Mouse (Mus musculus) frontal cortex, adult 2 months (tissue): ENCODE measurements around the gene Dbnl. TPM values are rescaled to one million over a fixed set of nuclear protein-coding genes. Genes with fewer than 3 reads are reported as not detected.

ENCODE experiments used
- DNase-seq, 2 experiments: peaks; one replicate each; pipeline ENCODE4 v3.0.0; 2022; ENCODE audit warnings: low spot score in 1 of 2; ENCODE audit errors: extremely low spot score in 1 of 2
- polyA plus RNA-seq: library from polyadenylated mRNA; depleted of rRNA; stranded (reverse); fragments of >200 nt; gene quantifications from 2 replicates; pipeline ENCODE4 v1.2.3, GENCODE M21; 2012; rRNA removed

The Dbnl gene
- polyA plus RNA-seq, 1 experiment: 85.2 TPM

DNA sequence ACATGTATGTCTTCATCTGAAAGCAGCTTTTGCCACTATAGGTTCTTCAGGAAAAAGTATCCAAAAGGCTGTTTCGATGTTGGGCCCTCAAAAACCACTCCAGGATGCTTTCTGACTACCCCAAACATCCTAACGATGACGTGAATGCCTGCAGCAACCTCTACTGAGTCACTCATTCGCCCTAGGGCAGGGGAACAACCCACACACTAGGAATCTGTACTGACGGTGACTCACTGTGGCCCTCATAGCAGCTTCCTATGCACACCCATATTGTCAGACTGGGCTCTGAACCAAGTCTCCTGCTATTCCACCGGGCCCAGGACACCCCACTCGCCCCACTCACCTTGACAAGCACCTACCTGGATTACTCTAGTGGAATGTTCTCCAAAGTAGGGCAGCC, 46.8 kb downstream of the Dbnl start:
- DNase-seq: peak in 1 of 2 experiments; percentile 19

DNA sequence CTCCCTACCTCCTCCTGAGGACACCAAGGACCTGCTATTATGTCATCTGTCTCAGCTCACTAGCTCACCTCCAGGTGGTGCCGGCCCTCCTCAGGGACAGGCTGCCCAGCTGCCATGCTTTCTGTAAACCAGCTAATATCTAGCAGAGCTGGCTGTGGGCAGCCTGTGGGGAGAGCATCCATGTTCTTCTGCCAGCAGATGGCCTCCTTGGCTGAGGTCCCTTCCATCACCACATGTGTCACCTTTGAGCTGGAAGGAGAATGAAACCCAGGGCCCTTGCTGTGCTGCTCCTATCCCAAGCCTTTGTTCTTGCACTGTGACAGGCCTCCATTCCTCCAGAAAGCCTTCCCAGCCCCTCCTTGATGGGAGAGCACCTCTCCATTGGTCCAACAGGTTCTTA, 47.8 kb downstream of the Dbnl start:
- no peak for DNase-seq

DNA sequence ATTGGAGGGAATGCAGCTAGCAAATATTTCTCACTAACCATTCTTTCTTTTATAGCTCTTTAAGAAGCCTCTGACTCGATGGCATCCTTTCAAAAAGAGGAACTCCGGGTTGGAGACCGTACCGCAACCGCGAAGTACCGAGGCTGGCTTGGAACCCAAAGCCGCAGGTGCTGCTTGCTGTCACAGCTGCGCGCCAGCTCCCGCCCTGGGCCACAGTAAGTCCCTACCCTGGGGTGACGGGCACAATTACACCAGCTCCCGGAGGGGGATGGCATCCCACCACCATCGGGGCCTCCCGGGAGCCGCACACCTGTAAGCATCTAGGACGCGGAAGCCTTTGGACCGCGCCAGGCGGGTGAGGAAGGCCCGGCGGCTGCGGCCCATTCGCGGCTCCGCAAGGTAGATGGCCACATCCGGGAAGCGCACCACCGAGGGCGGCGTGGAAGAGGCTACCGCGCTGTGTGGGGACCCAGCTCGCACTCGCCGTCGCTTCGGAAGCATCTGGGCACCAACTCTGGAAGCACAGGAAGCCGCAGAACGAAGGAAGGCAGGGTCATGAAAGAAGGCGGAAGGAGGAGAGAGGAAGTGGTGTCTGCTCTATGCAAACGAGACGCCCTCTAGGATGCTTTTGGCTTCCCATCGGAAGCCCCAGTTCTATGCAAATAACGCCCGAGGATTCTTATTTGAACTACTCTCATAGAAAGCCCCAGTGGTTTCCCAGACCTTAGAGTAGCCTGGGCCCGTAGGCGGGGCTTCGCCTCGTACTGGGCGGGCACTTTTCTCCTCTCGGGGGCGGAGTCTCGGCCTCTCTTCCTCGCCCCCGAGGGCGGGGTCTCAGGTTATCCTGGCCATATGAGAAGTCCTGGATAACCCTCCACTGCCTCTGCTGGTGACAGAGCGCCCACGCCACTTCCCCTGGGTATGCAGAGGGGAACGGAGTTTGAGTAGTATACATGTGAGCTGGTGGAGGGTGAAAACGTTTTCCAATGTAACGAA, 49.3 kb downstream of the Dbnl start, which contains the start of gene Polm:
Polm (minus strand) TSS at position 766 of the 996 bp plus-strand sequence.
- peak; percentile 69 to 87 for DNase-seq

DNA sequence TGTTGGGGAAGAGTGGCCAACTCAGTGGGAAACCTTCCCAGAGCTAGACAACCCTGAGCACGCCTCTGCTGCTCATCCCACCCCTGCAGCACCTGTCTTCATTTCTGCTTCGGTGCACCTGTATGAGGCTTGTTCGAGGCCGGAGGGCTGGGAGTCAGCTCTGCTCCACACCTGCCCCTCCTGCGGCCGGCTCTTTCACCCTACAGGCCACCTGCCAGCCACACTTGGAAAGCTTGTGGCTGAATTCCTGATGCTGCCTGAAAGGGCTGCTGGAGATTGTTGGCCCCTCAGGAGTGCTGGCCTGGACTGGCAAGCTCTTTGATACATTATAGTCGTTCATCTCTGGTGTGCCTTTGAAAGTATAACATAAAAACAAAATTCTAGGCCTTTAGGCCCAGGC, 52.1 kb downstream of the Dbnl start:
- DNase-seq: no peak

DNA sequence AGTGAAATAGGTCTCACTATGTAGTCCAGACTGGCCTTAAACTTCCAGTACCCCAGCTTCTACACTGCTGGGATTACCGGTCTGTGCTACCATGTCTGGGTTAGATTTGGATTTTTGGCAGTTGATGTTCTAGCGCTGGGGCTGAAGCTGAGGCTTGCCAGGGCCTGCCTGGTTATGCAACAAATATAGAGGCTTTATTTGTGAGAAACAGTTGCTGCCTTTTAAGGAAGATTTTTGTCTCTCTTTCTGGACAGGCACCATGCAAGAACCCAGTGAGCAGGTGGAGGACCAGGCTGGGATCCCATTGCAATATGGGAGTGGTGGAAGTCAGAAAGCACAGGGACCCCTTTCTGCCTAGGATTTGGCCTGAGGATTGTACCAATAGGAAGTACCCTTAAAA, 53.5 kb downstream of the Dbnl start:
- no peak for DNase-seq

DNA sequence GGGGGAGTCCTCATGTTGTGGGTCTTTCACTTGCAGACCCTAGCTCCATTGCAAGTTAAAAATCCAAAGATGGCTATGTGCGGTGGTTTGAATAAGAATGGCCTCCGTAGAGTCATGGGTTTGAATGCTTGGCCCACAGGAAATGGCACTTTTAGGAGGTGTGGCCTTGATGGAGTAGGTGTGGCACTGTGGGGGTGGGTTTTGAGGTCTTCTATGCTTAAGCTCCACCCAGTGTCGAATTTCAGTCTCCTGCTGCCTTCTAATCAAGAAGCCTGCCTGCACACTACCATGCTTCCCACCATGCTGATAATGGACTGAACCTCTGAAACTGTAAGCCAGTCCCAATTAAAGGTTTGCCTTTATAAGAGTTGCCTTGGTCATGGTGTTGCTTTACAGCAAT, 54.8 kb downstream of the Dbnl start:
- no peak for DNase-seq

DNA sequence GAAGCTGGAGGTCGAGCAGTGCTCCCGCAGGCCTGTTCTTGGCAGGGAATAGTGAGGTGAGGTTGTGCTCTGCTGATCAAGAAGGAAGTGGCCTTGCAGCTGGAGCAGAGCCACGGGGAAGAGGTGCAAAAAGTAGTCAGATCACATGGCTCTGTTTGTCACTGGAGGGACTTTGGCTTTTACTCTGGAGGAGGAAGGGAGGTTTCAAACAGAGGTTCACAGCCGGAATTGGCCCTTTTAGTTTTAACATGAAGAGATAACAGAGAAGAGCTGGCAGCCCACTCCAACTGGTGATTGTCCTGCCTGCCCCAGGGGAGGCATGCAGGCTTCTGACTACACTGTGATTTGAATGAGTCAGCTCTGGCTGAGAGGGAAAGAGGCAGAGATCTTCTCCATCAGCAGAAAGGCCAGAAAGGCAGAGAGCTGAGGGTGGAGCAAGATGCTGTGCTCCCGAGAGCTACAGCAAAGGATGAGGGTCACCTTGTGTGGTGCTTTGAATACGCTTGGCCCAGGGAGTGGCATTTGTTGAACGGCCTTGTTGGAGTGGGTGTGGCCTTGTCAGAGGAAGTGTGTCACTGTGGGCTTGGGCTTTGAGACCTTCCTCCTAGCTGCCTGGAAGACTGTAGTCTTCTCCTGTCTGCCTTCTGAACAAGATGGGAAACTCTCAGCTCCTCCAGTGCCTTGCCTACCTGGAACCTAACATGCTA, 58.5 kb downstream of the Dbnl start:
- DNase-seq: no peak

DNA sequence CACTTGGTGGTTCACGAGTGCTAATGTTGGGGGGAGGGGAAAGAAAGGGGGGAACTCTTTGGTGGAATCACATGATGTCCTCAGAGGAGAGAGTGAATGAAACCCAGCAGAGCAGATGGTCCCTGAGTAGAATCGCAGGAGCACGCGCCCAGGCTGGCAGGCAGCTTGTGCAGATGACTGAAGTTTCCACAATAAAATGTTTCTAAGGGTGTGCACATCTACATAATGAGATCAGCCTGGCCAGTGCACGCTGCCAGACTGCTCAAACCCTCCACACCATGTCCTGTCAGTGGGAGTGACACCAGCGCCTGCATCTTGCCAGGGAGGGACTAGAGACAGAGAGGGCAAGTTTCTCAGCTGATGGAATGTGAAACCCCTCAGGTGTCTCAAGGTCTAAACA, 60.5 kb downstream of the Dbnl start:
- peak; percentile 41 to 61 for DNase-seq

DNA sequence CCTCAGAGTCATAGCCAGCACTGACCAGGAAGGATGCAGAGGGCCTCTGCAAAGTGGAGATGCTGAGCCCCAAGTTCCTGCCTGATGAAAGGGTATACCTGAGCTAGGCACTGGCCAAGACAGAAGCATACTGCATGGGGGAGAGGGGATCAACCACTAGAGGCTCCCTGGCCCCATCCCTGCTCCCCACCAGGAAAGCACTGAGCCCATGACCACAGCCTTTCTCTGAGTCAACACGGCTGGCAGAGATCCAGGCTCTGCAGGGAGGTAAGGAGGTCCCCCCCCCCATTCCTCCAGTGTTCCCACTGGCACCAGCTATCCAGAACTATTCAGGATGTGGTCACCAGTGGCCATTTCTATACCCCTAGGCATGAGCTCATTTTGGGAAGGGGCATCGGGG, 61.0 kb downstream of the Dbnl start:
- no peak for DNase-seq

DNA sequence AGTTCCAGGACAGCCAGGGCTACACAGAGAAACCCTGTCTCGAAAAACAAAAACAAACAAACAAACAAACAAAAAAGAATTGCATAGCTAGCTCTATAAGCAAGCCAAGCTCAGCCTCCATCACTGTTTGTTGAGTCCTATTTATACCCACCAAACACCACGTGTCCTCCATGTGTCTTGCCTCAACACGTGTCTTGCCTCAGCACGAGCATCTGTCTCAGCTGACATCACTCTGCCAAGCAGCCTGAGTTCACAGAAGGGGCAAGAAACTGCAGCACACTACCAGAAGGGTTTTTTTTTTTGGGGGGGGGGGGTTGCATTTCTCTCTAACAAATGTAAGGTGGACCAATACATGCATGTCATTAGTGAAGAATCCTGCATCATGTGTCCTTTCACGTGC, 62.2 kb downstream of the Dbnl start:
- DNase-seq: no peak

Other genes with a start within 250 kb of the Dbnl start
- gene Ccdc117, start 246.3 kb upstream of the Dbnl start, polyA plus RNA-seq: 10.8 and 11.1 TPM in 2 replicates
- not detected in 2 replicates for gene Ankrd36, start 218.8 kb upstream of the Dbnl start, polyA plus RNA-seq
- 95.5 and 98.3 TPM in 2 replicates for gene Mrps24, start 72.8 kb upstream of the Dbnl start, polyA plus RNA-seq
- 33.8 and 34.4 TPM in 2 replicates for gene Urgcp, start 26.1 kb upstream of the Dbnl start, polyA plus RNA-seq
- gene Pgam2, start 15.2 kb downstream of the Dbnl start, polyA plus RNA-seq: 9.4 and 11.0 TPM in 2 replicates
- gene Polm, start 49.5 kb downstream of the Dbnl start, polyA plus RNA-seq: 10.8 and 15.9 TPM in 2 replicates
- 15.8 and 20.3 TPM in 2 replicates for gene Aebp1, start 73.5 kb downstream of the Dbnl start, polyA plus RNA-seq
- 28.1 and 28.8 TPM in 2 replicates for gene Pold2, start 89.8 kb downstream of the Dbnl start, polyA plus RNA-seq
- not detected in 2 replicates for gene Myl7, start 110.3 kb downstream of the Dbnl start, polyA plus RNA-seq
- gene Gck, start 161.6 kb downstream of the Dbnl start, polyA plus RNA-seq: 0.97 and 1.1 TPM in 2 replicates
- gene Ykt6, start 167.2 kb downstream of the Dbnl start, polyA plus RNA-seq: 61.1 and 61.9 TPM in 2 replicates